Comparison of ENCODE assay signal across 8 mouse cellular contexts in the genomic region with DNA sequence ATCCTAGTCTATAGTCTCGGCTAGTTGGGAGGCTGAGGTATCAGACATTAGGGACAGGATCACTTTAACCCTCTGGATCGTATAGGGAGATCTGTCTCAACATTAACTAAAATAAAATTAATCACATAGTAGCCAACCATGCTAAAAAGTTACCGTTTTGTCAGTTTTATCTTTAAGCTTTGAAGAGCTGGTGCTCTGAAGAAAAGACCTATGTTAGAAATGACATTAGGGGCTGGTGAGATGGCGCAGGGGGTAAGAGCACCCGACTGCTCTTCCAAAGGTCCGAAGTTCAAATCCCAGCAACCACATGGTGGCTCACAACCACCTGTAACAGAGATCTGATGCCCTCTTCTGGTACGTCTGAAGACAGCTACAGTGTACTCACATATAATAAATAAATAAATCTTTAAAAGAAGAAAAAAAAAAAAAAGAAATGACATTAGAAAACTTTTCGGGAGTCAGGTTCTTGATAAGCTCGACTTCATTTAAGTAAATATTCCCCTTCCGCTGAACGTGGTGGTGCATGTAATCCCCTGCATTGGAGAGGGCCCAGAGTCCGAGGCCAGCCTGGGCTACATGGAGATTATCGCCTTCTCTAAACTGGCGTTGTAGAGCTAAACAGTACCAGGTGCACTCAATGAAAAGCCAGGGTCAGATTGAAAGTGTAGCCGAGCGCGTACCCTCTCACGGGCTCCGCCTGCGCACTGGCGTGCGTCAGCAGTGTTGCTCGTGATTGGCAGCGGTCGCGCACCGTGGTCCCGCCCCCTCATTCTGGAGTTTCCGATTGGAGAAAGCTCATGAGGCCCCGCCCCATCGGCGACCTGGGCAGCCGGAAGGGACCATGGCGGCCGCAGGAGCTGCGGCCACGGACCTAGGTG. TPM values are rescaled to one million over a fixed set of nuclear protein-coding genes. Genes with fewer than 3 reads are reported as not detected.
A peak's percentile ranks its signal among the peaks of the same experiment; 100 is the strongest.
DNase-seq lines count a peak whose midpoint lies in the region; ATAC-seq and TF ChIP-seq lines count a peak whose summit lies in the region.

A gene (plus strand): TSS at position 782 of the 878 bp plus-strand sequence.

- no peak within 1 kb of the TSS for H3K27ac ChIP-seq in cortical plate, adult 2 months (ENCODE audit: insufficient read depth, low read length)

- H3K4me3 ChIP-seq in cortical plate, adult 2 months (ENCODE audit: insufficient read depth, low read length) = peak within 1 kb of the TSS; percentile 43

- 0 out of 2 replicates have a peak, but pooled peaks cover 1% of the 10 kb centered on the region for H3K4me1 ChIP-seq in cortical plate, adult 2 months (ENCODE audit: control insufficient read depth, insufficient read depth, low read length)

- peak; percentile 95 for ATAC-seq in activated CD4-positive, CD25-positive, alpha-beta regulatory T cell, adult 4 months
- peak; percentile 100 for ATAC-seq in megakaryocyte progenitor cell, adult 5-6 weeks (replicated peaks; ENCODE audit: poor library complexity)

- peak; percentile 68; the same call in 1 of the 2 replicates for TF ChIP-seq POLR2A in cortical plate, adult 2 months (IDR thresholded peaks at IDR 0.05; ENCODE audit: extremely low read depth, insufficient read depth, low read length)

- peak; percentile 96 for DNase-seq in gastrocnemius, postnatal 10 days
- DNase-seq in induced T-regulatory cell, adult 2 months (ENCODE audit: low read depth) = peak; percentile 97
- DNase-seq in left cerebral cortex, adult 9 months (ENCODE audit: low spot score in 2 of 2) = peak; percentile 78 to 95
- peak; percentile 95 for DNase-seq in right cerebral cortex, postnatal 14 days
- DNase-seq in urinary bladder, postnatal 36 days (ENCODE audit: low spot score in 2 of 2) = peak; percentile 95 to 97

- no peak for TF ChIP-seq CTCF in cortical plate, adult 2 months (IDR thresholded peaks at IDR 0.05; ENCODE audit: extremely low read depth, insufficient read depth, low read length)

RNA-seq across cellular contexts. Expression of the gene that starts here (rescaled TPM):
- 10 to 100 TPM; 43.6 to 66.6 TPM for polyA plus RNA-seq in activated CD4-positive, CD25-positive, alpha-beta regulatory T cell, adult 4 months (2017; shearing (Covaris generic))
- 69.3 and 77.3 TPM in 2 replicates for polyA plus RNA-seq in cortical plate, adult 2 months (2012; rRNA removed)
- 10 to 100 TPM; 24.9 to 25.5 TPM for total RNA-seq in gastrocnemius, postnatal 10 days (2021)
- 25.6 and 28.6 TPM in 2 replicates for total RNA-seq in megakaryocyte progenitor cell, adult 5-6 weeks (2015)
- total RNA-seq in megakaryocyte progenitor cell, adult 5-6 weeks (2017) = 13.3 and 15.6 TPM in 2 replicates
